Mouse (Mus musculus): Measurements from ENCODE around the gene Ttc7b. TPM values are rescaled to one million over a fixed set of nuclear protein-coding genes. Genes with fewer than 3 reads are reported as not detected.

The Ttc7b gene
- polyA plus RNA-seq, 1 experiment from 2014 or later = 1.0 TPM

DNA sequence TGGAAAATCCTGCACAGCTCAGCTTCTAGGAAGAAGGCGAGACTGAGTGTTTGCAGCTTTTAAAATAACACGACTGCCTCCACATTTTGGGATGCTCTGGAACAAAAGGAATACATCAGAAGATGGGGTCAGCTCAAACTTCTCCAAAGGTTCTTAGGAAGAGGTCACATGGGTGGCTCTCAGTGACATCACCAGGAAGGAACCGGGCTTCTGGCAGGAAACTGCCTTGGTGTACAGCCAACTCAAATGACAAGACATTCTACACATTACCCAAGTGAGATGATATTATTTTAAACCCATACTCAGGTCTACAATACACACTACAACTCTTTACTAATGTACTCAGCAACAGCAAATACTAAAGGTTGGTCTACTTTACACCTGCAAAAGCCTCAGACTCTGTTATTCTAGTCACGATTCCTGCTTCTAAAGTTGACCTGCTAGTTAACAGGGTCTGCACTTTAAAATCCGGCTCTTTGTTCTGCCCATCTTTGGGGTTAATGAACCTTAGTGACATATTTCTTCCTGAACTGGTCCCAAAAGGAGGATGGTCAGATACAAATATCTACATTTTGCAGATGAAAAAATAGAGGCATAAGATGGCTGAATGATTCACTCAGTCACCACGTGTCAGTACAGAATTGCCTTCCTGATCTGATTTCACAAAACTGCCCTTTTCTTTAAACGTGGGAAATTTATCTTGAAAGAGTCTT is 18.0 kb upstream of the Ttc7b start:
- Histone ChIP-seq H3K9me3 (replicated peaks) (no peaks in the 10 kb centered on the region), H3K4me1 (replicated peaks) (no peaks in the 10 kb centered on the region), H3K4me3 (replicated peaks) (no peak overlapping the region), H3K9ac (no peak overlapping the region), H3K4me2 (no peak overlapping the region), H3K36me3 (replicated peaks) (no peaks in the 10 kb centered on the region), H3K27me3 (no peaks in the 10 kb centered on the region), H3K27ac (replicated peaks) (no peak overlapping the region)
- no peak for ATAC-seq (ENCODE audit: insufficient read depth)
- WGBS (ENCODE audit: insufficient replicate concordance) = 35% methylated on average over 7 of the region's 7 CpGs

DNA sequence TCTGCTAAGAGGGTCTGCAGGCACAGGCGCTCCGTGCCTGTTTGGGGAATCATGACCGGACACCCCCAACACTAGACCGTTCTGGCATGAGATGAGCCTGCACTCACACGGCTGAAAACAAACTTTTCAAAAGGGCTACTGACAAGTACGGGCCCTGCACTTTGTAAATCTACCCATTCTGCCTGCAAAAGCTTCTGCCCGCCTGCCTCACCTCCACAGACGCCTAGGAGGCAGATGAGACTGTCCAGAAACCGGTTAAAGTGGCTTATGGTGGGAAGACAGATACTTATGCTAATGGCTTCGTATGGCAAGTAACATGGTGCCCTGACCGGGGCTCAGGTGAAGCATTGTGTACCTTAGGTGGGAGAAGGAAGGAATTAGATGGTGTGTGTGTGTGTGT is 16.5 kb upstream of the Ttc7b start:
- Histone ChIP-seq H3K9me3 (replicated peaks) (no peaks in the 10 kb centered on the region), H3K27me3 (no peaks in the 10 kb centered on the region), H3K9ac (no peak overlapping the region), H3K4me3 (replicated peaks) (no peak overlapping the region), H3K27ac (replicated peaks) (no peak overlapping the region), H3K36me3 (replicated peaks) (no peaks in the 10 kb centered on the region), H3K4me2 (no peak overlapping the region), H3K4me1 (replicated peaks) (no peaks in the 10 kb centered on the region)
- WGBS (ENCODE audit: insufficient replicate concordance) = 61% methylated on average over 11 of the region's 11 CpGs
- ATAC-seq (ENCODE audit: insufficient read depth) = no peak

DNA sequence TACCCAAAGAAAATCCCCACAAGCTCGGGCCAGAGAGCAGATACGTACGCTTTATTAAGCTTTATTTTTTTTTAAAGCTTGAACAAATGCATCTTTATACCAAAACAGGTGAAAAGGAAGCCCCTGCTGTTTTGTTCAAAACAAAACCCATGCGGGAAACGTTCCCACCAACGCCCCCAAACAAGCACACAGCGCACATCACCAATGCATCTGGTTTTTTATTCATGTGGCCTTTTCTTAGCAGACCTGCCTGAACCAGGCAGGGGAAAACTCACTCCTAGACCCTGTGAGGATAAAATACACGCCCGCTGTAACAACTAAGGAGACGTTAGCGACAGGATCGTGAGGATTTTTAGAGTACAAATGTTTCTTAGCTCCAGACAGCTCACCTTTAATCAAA is 14.4 kb upstream of the Ttc7b start:
- Histone ChIP-seq H3K9me3 (replicated peaks) (no peaks in the 10 kb centered on the region), H3K4me1 (replicated peaks) (no peaks in the 10 kb centered on the region; the same call in 1 of the 2 replicates), H3K27ac (replicated peaks) (no peak overlapping the region), H3K4me2 (no peak overlapping the region), H3K9ac (no peak overlapping the region), H3K4me3 (replicated peaks) (no peak overlapping the region), H3K27me3 (no peaks in the 10 kb centered on the region), H3K36me3 (replicated peaks) (no peaks in the 10 kb centered on the region)
- ATAC-seq (ENCODE audit: insufficient read depth) = no peak
- 73% methylated on average over 12 of the region's 12 CpGs for WGBS (ENCODE audit: insufficient replicate concordance)

GRCm38 (mm10) chr12:100534028-100534427 is 13.4 kb upstream of the Ttc7b start:
- no peak overlapping the region for H3K4me3 ChIP-seq (replicated peaks)
- no peak overlapping the region for H3K4me2 ChIP-seq
- no peak overlapping the region for H3K9ac ChIP-seq
- H3K27me3 ChIP-seq = no peaks in the 10 kb centered on the region
- H3K9me3 ChIP-seq (replicated peaks) = no peaks in the 10 kb centered on the region
- WGBS (ENCODE audit: insufficient replicate concordance) = 58% methylated on average over 3 of the region's 3 CpGs
- no peak overlapping the region for H3K27ac ChIP-seq (replicated peaks)
- no peaks in the 10 kb centered on the region; the same call in 1 of the 2 replicates for H3K4me1 ChIP-seq (replicated peaks)
- no peaks in the 10 kb centered on the region for H3K36me3 ChIP-seq (replicated peaks)
- no peak for ATAC-seq (ENCODE audit: insufficient read depth)

DNA sequence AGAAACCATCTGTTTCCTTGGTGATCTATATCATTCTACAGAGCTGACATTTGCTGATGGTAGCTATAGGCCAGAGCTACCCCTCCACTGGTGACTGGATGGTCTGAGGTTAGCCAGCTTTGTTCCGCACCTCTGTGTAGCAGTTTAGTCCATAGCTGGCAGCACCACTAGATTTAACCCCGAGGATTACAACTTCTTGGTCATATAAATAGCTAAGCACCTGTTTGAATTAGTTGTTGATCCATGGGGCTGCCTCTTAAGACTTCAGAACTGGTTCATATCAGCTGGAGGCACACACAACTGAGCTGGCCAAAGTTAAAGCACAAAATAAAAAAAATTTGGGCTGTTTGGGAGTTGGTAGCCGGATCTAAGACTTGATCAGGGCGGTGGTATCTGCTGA is 12.6 kb upstream of the Ttc7b start:
- Histone ChIP-seq H3K9ac (no peak overlapping the region), H3K27ac (replicated peaks) (no peak overlapping the region), H3K4me3 (replicated peaks) (no peak overlapping the region), H3K4me1 (replicated peaks) (no peaks in the 10 kb centered on the region; the same call in 1 of the 2 replicates), H3K9me3 (replicated peaks) (no peaks in the 10 kb centered on the region), H3K27me3 (no peaks in the 10 kb centered on the region), H3K36me3 (replicated peaks) (no peaks in the 10 kb centered on the region), H3K4me2 (no peak overlapping the region)
- no peak for ATAC-seq (ENCODE audit: insufficient read depth)
- WGBS (ENCODE audit: insufficient replicate concordance) = 45% methylated on average over 4 of the region's 4 CpGs

GRCm38 (mm10) chr12:100531740-100532139 is 11.1 kb upstream of the Ttc7b start:
- WGBS (ENCODE audit: insufficient replicate concordance) = 47% methylated on average over 1 of the region's 1 CpGs
- no peaks in the 10 kb centered on the region for H3K27me3 ChIP-seq
- H3K4me2 ChIP-seq = no peak overlapping the region
- no peak overlapping the region for H3K9ac ChIP-seq
- no peaks in the 10 kb centered on the region for H3K36me3 ChIP-seq (replicated peaks)
- no peak overlapping the region for H3K27ac ChIP-seq (replicated peaks)
- no peak for ATAC-seq (ENCODE audit: insufficient read depth)
- H3K4me1 ChIP-seq (replicated peaks) = peaks cover 5% of the 10 kb centered on the region; the same call in 1 of the 2 replicates
- H3K9me3 ChIP-seq (replicated peaks) = no peaks in the 10 kb centered on the region
- no peak overlapping the region for H3K4me3 ChIP-seq (replicated peaks)

DNA sequence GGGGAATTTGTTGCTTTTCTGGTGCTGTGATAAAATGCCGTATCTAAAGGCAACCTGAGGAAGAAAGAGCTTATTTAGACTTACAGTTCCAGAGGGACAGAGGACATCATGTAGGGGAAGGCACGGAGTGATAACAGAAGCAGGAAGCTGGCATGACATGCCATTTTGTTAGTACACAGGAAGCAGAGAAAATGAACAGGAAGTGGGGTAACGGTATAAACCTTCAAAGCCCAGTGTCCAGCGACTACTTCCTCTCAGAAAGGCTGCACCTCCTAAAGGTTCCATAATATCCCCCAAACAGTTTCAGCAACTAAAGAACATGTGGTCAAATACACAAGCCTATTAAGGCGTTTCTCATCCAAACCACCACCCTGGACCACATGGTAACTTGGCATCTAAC is 10.2 kb upstream of the Ttc7b start:
- no peaks in the 10 kb centered on the region for H3K9me3 ChIP-seq (replicated peaks)
- H3K4me2 ChIP-seq = no peak overlapping the region
- 40% methylated on average over 5 of the region's 5 CpGs for WGBS (ENCODE audit: insufficient replicate concordance)
- peaks cover 5% of the 10 kb centered on the region; the same call in 1 of the 2 replicates for H3K4me1 ChIP-seq (replicated peaks)
- no peak overlapping the region for H3K9ac ChIP-seq
- no peak overlapping the region for H3K27ac ChIP-seq (replicated peaks)
- H3K27me3 ChIP-seq = no peaks in the 10 kb centered on the region
- no peak for ATAC-seq (ENCODE audit: insufficient read depth)
- H3K4me3 ChIP-seq (replicated peaks) = no peak overlapping the region
- H3K36me3 ChIP-seq (replicated peaks) = no peaks in the 10 kb centered on the region

DNA sequence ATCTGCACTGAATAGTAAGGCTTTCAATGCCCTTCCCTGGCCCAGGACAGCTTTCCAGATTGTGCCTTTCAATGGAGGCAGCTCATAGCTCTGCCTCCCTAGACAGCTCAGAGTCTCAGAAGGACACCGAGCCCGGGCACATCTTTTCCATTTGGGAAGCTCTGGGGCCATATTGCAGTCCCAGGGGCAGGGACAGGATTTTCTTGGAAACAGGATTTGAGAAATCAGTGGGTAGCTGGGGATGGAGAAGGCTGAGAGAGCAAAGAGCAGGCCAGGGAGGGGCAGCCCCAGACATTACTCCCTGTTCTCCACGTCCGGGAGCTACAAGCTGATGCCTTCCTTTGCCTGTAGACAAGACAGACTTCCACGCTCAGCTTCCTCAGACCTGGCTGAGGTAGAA is 9.0 kb upstream of the Ttc7b start:
- Histone ChIP-seq H3K27me3 (no peaks in the 10 kb centered on the region), H3K9ac (no peak overlapping the region), H3K4me3 (replicated peaks) (no peak overlapping the region), H3K4me2 (no peak overlapping the region), H3K4me1 (replicated peaks) (peaks cover 5% of the 10 kb centered on the region; the same call in 1 of the 2 replicates), H3K9me3 (replicated peaks) (no peaks in the 10 kb centered on the region), H3K27ac (replicated peaks) (no peak overlapping the region), H3K36me3 (replicated peaks) (no peaks in the 10 kb centered on the region)
- 74% methylated on average over 5 of the region's 5 CpGs for WGBS (ENCODE audit: insufficient replicate concordance)
- no peak for ATAC-seq (ENCODE audit: insufficient read depth)

GRCm38 (mm10) chr12:100529172-100529571 is 8.5 kb upstream of the Ttc7b start:
- H3K9me3 ChIP-seq (replicated peaks) = no peaks in the 10 kb centered on the region
- no peaks in the 10 kb centered on the region for H3K36me3 ChIP-seq (replicated peaks)
- H3K4me2 ChIP-seq = no peak overlapping the region
- ATAC-seq (ENCODE audit: insufficient read depth) = no peak; the same call in 1 of the 2 replicates
- no peak overlapping the region for H3K27ac ChIP-seq (replicated peaks)
- no peak overlapping the region for H3K9ac ChIP-seq
- H3K27me3 ChIP-seq = no peaks in the 10 kb centered on the region
- no peak overlapping the region for H3K4me3 ChIP-seq (replicated peaks)
- peaks cover 5% of the 10 kb centered on the region; the same call in 1 of the 2 replicates for H3K4me1 ChIP-seq (replicated peaks)
- 49% methylated on average over 8 of the region's 8 CpGs for WGBS (ENCODE audit: insufficient replicate concordance)

DNA sequence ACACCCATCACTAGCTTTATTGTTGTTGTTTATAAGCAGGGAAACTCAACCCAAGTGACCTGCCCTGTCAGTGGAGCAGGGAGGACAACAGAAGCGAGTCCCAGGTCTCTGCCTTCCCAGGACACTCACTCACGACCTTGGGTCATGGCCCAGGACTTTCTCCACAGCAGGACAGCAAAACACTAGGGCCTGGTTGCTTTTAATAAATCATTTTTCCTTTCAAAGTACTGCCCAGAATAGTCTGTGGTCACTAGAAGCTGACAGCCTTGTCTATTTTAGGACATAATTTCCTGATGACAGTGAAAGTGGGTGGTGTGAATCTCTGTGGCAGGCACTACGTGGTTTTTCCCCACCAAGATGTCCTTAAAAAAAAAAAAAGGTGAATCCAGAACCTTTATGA is 7.6 kb upstream of the Ttc7b start:
- 43% methylated on average over 3 of the region's 3 CpGs for WGBS (ENCODE audit: insufficient replicate concordance)
- Histone ChIP-seq H3K9ac (no peak overlapping the region), H3K27me3 (no peaks in the 10 kb centered on the region), H3K9me3 (replicated peaks) (no peaks in the 10 kb centered on the region), H3K4me2 (no peak overlapping the region), H3K27ac (replicated peaks) (no peak overlapping the region), H3K4me3 (replicated peaks) (no peak overlapping the region), H3K4me1 (replicated peaks) (peaks cover 5% of the 10 kb centered on the region; the same call in 1 of the 2 replicates), H3K36me3 (replicated peaks) (no peaks in the 10 kb centered on the region)
- ATAC-seq (ENCODE audit: insufficient read depth) = no peak

- no peak overlapping the region for H3K4me3 ChIP-seq (replicated peaks)
- H3K27ac ChIP-seq (replicated peaks) = no peak overlapping the region
- H3K36me3 ChIP-seq (replicated peaks) = no peaks in the 10 kb centered on the region
- H3K4me2 ChIP-seq = 0 out of 2 replicates have a peak overlapping the region, but pooled peaks have one; percentile 21
- H3K4me1 ChIP-seq (replicated peaks) = peaks cover 5% of the 10 kb centered on the region; the same call in 1 of the 2 replicates
- 11% methylated on average over 9 of the region's 9 CpGs for WGBS (ENCODE audit: insufficient replicate concordance)
- H3K27me3 ChIP-seq = no peaks in the 10 kb centered on the region
- H3K9me3 ChIP-seq (replicated peaks) = no peaks in the 10 kb centered on the region
- peak; percentile 73 for ATAC-seq (ENCODE audit: insufficient read depth)
- no peak overlapping the region for H3K9ac ChIP-seq
These were observed 7.1 kb upstream of the Ttc7b start for GRCm38 (mm10) chr12:100527753-100528152.

DNA sequence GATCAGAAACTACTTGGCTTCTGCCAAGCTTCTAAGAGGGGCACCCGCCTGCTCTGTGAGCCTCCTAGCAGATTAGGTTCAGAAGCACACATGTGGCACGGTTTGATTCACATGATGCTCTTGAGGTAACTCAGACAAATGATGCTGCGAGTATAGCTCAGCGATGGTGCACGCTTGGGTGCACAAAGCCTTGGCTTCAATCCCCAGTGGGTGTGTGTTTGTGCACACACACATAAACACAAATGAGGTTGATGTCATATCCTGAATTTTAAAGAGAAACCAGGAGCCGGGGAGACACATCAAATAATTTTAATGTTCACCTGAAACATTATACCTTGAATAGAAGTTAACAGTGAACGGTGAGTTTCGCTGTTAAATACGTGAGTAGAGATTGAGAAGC is 6.6 kb upstream of the Ttc7b start:
- Histone ChIP-seq H3K4me1 (replicated peaks) (peaks cover 5% of the 10 kb centered on the region; the same call in 1 of the 2 replicates), H3K27ac (replicated peaks) (no peak overlapping the region), H3K4me2 (0 out of 2 replicates have a peak overlapping the region, but pooled peaks have one; percentile 21), H3K4me3 (replicated peaks) (no peak overlapping the region), H3K9ac (no peak overlapping the region), H3K9me3 (replicated peaks) (no peaks in the 10 kb centered on the region), H3K36me3 (replicated peaks) (no peaks in the 10 kb centered on the region), H3K27me3 (no peaks in the 10 kb centered on the region)
- 68% methylated on average over 9 of the region's 9 CpGs for WGBS (ENCODE audit: insufficient replicate concordance)
- no peak for ATAC-seq (ENCODE audit: insufficient read depth)
